Mouse (Mus musculus) testis, adult 2 months (tissue): Measurements from ENCODE around the gene Chek2.

ENCODE experiments used
- CTCF ChIP-seq: fragments of 200-500 bp; IDR thresholded peaks from 2 replicates; pipeline ENCODE4 v1.5.1; 2012; ENCODE audit warnings: low read depth, mild to moderate bottlenecking, inconsistent platforms, low read length, moderate library complexity; ENCODE audit not compliant: control insufficient read depth, insufficient read depth, insufficient replicate concordance
- POLR2A ChIP-seq: fragments of 200-500 bp; IDR thresholded peaks from 2 replicates; pipeline ENCODE4 v1.6.1; 2012; ENCODE audit warnings: low read depth, mild to moderate bottlenecking, inconsistent platforms, low read length, moderate library complexity; ENCODE audit not compliant: control insufficient read depth

- TF ChIP-seq CTCF (no peak), POLR2A (no peak)
Measured at GRCm38 (mm10) chr5:110919541-110919940, 79.8 kb downstream of the Chek2 start.
